Mouse (Mus musculus): ENCODE results near the gene Rnase11.

DNA sequence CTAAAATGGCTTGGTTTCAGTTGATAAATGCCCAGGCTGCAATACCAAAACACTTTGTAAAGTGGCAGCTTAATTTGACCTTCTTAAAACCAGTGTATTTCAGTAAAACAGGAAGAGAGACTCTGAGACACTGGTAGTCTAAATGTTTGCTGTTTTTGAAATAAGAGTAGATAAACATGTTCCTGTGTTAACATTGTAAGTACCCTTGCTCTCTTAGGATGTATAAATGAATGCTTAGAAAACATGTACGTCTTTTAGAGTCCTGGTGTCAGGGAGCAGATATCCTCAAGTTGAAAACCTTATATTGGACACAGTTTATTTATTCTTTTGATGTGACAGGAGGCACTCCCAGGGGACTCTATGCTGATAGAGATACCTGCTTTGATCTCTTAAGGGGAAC lies 14.8 kb downstream of the Rnase11 start:
- no peak for TF ChIP-seq CTCF (IDR thresholded peaks at IDR 0.05; ENCODE audit: low read depth, low read length)
- TF ChIP-seq POLR2A (IDR thresholded peaks at IDR 0.05; ENCODE audit: insufficient read depth, low read length), result no peak
- no peak for TF ChIP-seq EP300 (IDR thresholded peaks at IDR 0.05; ENCODE audit: insufficient read depth, low read depth, low read length)

Measured in ES-Bruce4 (cell line).